Mouse (Mus musculus): ENCODE measurements around the gene Clta.

Gene Clta

GRCm38 (mm10) chr4:44073799-44074198, 69.5 kb downstream of the Clta start:
- no peak for DNase-seq (ENCODE audit: low spot score)

- DNase-seq (ENCODE audit: low spot score), result no peak
Measured at GRCm38 (mm10) chr4:44074422-44074821, 70.2 kb downstream of the Clta start.

- DNase-seq (ENCODE audit: low spot score), result no peak
Measured at GRCm38 (mm10) chr4:44078358-44078933, 74.2 kb downstream of the Clta start.
